Comparison of ENCODE assay signal across 11 mouse cellular contexts in the genomic region with DNA sequence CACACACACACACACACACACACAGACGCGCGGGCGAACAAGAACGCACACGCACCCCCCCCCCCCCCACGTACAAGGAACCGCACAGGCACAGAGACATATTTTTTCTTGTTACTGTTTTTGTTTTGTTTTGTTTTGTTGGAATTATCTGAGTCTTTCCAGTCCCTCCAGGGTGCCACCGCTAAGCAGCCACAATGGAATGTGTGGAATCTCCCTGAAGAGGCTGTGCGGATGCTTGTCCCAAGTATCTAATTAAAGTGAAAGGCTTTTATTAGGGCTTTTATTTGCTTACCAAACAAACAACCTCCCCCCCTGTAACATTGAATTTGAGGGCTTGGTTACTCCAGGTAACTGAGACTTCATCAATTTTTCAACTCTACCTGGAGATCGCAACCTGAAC.
A peak's percentile ranks its signal among the peaks of the same experiment; 100 is the strongest.
DNase-seq lines count a peak whose midpoint lies in the region; ATAC-seq and TF ChIP-seq lines count a peak whose summit lies in the region.
"Had no signal": no experiment of that assay in that cellular context is flagged by ENCODE, and none has a peak within 500 bp of the region (broad histone marks: within the 10 kb centered on the region; RNA-seq: fewer than 3 reads in every experiment).

No protein-coding gene starts in this region.

- DNase-seq in heart, adult 2 months = no peak
- no peak for DNase-seq in lung, adult 18-20 months
- no peak for DNase-seq in forebrain, postnatal 0 days
- DNase-seq in testis, postnatal 10 days (ENCODE audit: low spot score) = no peak
- DNase-seq in left cerebral cortex, adult 18-20 months (ENCODE audit: low spot score in 2 of 2) = no peak

- no peaks in the 10 kb centered on the region for H3K9me3 ChIP-seq in heart, embryonic 11.5 days (replicated peaks; ENCODE audit: control insufficient read depth, low read length)
- no peaks in the 10 kb centered on the region for H3K9me3 ChIP-seq in lung, embryonic 15.5 days
- no peaks in the 10 kb centered on the region for H3K9me3 ChIP-seq in forebrain, postnatal 0 days (ENCODE audit: low read length)
- H3K9me3 ChIP-seq in neural tube, embryonic 14.5 days (ENCODE audit: control insufficient read depth, low read length) = no peaks in the 10 kb centered on the region
- H3K9me3 ChIP-seq: megakaryocyte, embryonic 14.5 days had no signal

- H3K27me3 ChIP-seq in heart, embryonic 11.5 days (ENCODE audit: control insufficient read depth, insufficient read depth, low read length) = no peaks in the 10 kb centered on the region
- H3K27me3 ChIP-seq in heart, adult 2 months (ENCODE audit: control insufficient read depth, insufficient read depth, low read length) = no peaks in the 10 kb centered on the region
- no peaks in the 10 kb centered on the region for H3K27me3 ChIP-seq in lung, embryonic 15.5 days
- H3K27me3 ChIP-seq in forebrain, postnatal 0 days (ENCODE audit: insufficient read depth, low read length) = no peaks in the 10 kb centered on the region
- H3K27me3 ChIP-seq in neural tube, embryonic 14.5 days (ENCODE audit: control insufficient read depth, insufficient read depth, low read length) = no peaks in the 10 kb centered on the region
- H3K27me3 ChIP-seq: megakaryocyte, embryonic 14.5 days had no signal

- no peaks in the 10 kb centered on the region for H3K4me1 ChIP-seq in heart, embryonic 11.5 days (ENCODE audit: control insufficient read depth, insufficient read depth, low read length)
- H3K4me1 ChIP-seq in heart, adult 2 months (ENCODE audit: control insufficient read depth, insufficient read depth, low read length) = no peaks in the 10 kb centered on the region
- H3K4me1 ChIP-seq in lung, embryonic 15.5 days = 0 out of 2 replicates have a peak, but pooled peaks cover 5% of the 10 kb centered on the region
- no peaks in the 10 kb centered on the region for H3K4me1 ChIP-seq in forebrain, postnatal 0 days (ENCODE audit: insufficient read depth)
- H3K4me1 ChIP-seq in neural tube, embryonic 14.5 days (ENCODE audit: control insufficient read depth, insufficient read depth, low read length) = no peaks in the 10 kb centered on the region
- H3K4me1 ChIP-seq: megakaryocyte, embryonic 14.5 days had no signal

- intact Hi-C loops in heart, adult 2 months (cut with DNase I) = no loop called here

- no peak overlapping the region for H3K27ac ChIP-seq in heart, embryonic 11.5 days (ENCODE audit: low read depth, low read length)
- no peak overlapping the region for H3K27ac ChIP-seq in heart, adult 2 months
- H3K27ac ChIP-seq in lung, embryonic 15.5 days = no peak overlapping the region
- no peak overlapping the region for H3K27ac ChIP-seq in forebrain, postnatal 0 days (ENCODE audit: low read depth, low read length)
- no peak overlapping the region for H3K27ac ChIP-seq in neural tube, embryonic 14.5 days (ENCODE audit: low read depth, low read length)
- H3K27ac ChIP-seq: stomach, postnatal 0 days had no signal

- WGBS in heart, embryonic 11.5 days (ENCODE audit: insufficient replicate concordance) = 18% methylated on average over 11 of the region's 11 CpGs
- WGBS in heart, adult 2 months = 11% methylated on average over 10 of the region's 11 CpGs
- 20% methylated on average over 5 of the region's 11 CpGs for WGBS in lung, embryonic 15.5 days
- WGBS in forebrain, postnatal 0 days = 10% methylated on average over 6 of the region's 11 CpGs
- WGBS in neural tube, embryonic 14.5 days = 9% methylated on average over 5 of the region's 11 CpGs

- no peaks in the 10 kb centered on the region for H3K79me2 ChIP-seq in heart, adult 2 months (replicated peaks; ENCODE audit: control insufficient read depth, insufficient read depth, low read length)

- peak overlapping the region; percentile 51 for H3K4me2 ChIP-seq in heart, embryonic 11.5 days
- H3K4me2 ChIP-seq in lung, embryonic 15.5 days = peak overlapping the region; percentile 29
- peak overlapping the region; percentile 27; the same call in 1 of the 2 replicates for H3K4me2 ChIP-seq in forebrain, postnatal 0 days (ENCODE audit: low read depth)
- H3K4me2 ChIP-seq in neural tube, embryonic 14.5 days (ENCODE audit: low read depth, low read length) = peak overlapping the region; percentile 29; the same call in 1 of the 2 replicates

- TF ChIP-seq EP300 in heart, adult 2 months (IDR thresholded peaks at IDR 0.05; ENCODE audit: insufficient read depth, low read depth, low read length) = no peak

- H3K9ac ChIP-seq in heart, embryonic 11.5 days (ENCODE audit: low read depth, low read length) = no peak overlapping the region
- H3K9ac ChIP-seq in heart, adult 2 months (ENCODE audit: low read depth, low read length) = no peak overlapping the region
- H3K9ac ChIP-seq in lung, embryonic 15.5 days = no peak overlapping the region
- H3K9ac ChIP-seq in forebrain, postnatal 0 days = no peak overlapping the region
- H3K9ac ChIP-seq in neural tube, embryonic 14.5 days (replicated peaks; ENCODE audit: low read depth, low read length) = no peak overlapping the region

- H3K36me3 ChIP-seq in heart, embryonic 11.5 days (ENCODE audit: control insufficient read depth, insufficient read depth, low read length) = no peaks in the 10 kb centered on the region
- no peaks in the 10 kb centered on the region for H3K36me3 ChIP-seq in heart, adult 2 months (ENCODE audit: control insufficient read depth, insufficient read depth, low read length)
- H3K36me3 ChIP-seq in lung, embryonic 15.5 days = no peaks in the 10 kb centered on the region
- no peaks in the 10 kb centered on the region for H3K36me3 ChIP-seq in forebrain, postnatal 0 days (ENCODE audit: insufficient read depth)
- H3K36me3 ChIP-seq in neural tube, embryonic 14.5 days (ENCODE audit: control insufficient read depth, insufficient read depth, low read length) = no peaks in the 10 kb centered on the region

- peak overlapping the region; percentile 25 for H3K4me3 ChIP-seq in heart, embryonic 11.5 days (ENCODE audit: low read depth, low read length)
- H3K4me3 ChIP-seq in heart, adult 2 months = no peak overlapping the region
- no peak overlapping the region for H3K4me3 ChIP-seq in lung, embryonic 15.5 days
- 0 out of 2 replicates have a peak overlapping the region, but pooled peaks have one; percentile 2 for H3K4me3 ChIP-seq in forebrain, postnatal 0 days (ENCODE audit: low read depth, low read length)
- H3K4me3 ChIP-seq in neural tube, embryonic 14.5 days (ENCODE audit: low read depth, low read length) = no peak overlapping the region
- H3K4me3 ChIP-seq: megakaryocyte, embryonic 14.5 days had no signal

- ATAC-seq in heart, embryonic 11.5 days (replicated peaks; ENCODE audit: insufficient number of reproducible peaks, low FRiP score, low TSS enrichment) = no peak
- ATAC-seq in lung, embryonic 15.5 days (ENCODE audit: borderline replicate concordance, extremely low read depth, low FRiP score, low TSS enrichment) = no peak
- ATAC-seq in forebrain, postnatal 0 days = no peak
- ATAC-seq in neural tube, embryonic 14.5 days (ENCODE audit: low read depth) = peak; percentile 49; the same call in 1 of the 2 replicates
- ATAC-seq: inflammation-experienced regulatory T-cells, adult 6 months had no signal

- TF ChIP-seq POLR2A in heart, adult 2 months (IDR thresholded peaks at IDR 0.05; ENCODE audit: insufficient read depth, low read depth, low read length) = no peak

- no peak for TF ChIP-seq CTCF in heart, adult 2 months (IDR thresholded peaks at IDR 0.05)
- no peak for TF ChIP-seq CTCF in forebrain, postnatal 0 days (IDR thresholded peaks at IDR 0.05; ENCODE audit: low read depth)

Comparison
In these comparisons a context has a peak if more than half of its experiments do, and no peak if none do; other contexts are left out.
1. H3K4me3 ChIP-seq: peak in heart, embryonic 11.5 days (single experiment) and forebrain, postnatal 0 days (single experiment); none in heart, adult 2 months (single experiment), lung, embryonic 15.5 days (single experiment) and neural tube, embryonic 14.5 days (single experiment).
2. Peak in every context shown above with its lines, with median percentiles within 50 percentile points of each other: H3K4me2 ChIP-seq.